Mouse (Mus musculus) v-Abl transformed pro-B cells (cell line): ENCODE measurements around the gene Rtn4rl2.

Experiments
- in situ Hi-C, 2 experiments: fragments of 400-800 bp; cut with MboI; formaldehyde crosslinking; loops; one replicate each; pipeline ENCODE4 v1.15.1; 2025; ENCODE audit not compliant: unreplicated experiment in 2 of 2

Rtn4rl2 gene

GRCm38 (mm10) chr2:84886821-84887281 is 341 bp upstream of the Rtn4rl2 start:
- in situ Hi-C loops, result no loop called here

GRCm38 (mm10) chr2:84885084-84886055 is 1.1 kb downstream of the Rtn4rl2 start:
- in situ Hi-C loops, result no loop called here

GRCm38 (mm10) chr2:84884611-84885010 is 1.9 kb downstream of the Rtn4rl2 start:
- in situ Hi-C loops, result no loop called here

- in situ Hi-C loops, result no loop called here
These were observed 2.6 kb downstream of the Rtn4rl2 start for GRCm38 (mm10) chr2:84883942-84884341.

- in situ Hi-C loops, result no loop called here
These were observed 3.0 kb downstream of the Rtn4rl2 start for GRCm38 (mm10) chr2:84883530-84883929.

GRCm38 (mm10) chr2:84883084-84883483 is 3.4 kb downstream of the Rtn4rl2 start:
- in situ Hi-C loops, result no loop called here

- in situ Hi-C loops, result no loop called here
These were observed 3.9 kb downstream of the Rtn4rl2 start for GRCm38 (mm10) chr2:84882606-84883005.

- in situ Hi-C loops, result no loop called here
These were observed 5.9 kb downstream of the Rtn4rl2 start for GRCm38 (mm10) chr2:84880590-84880989.

- in situ Hi-C loops, result no loop called here
These were observed 10.7 kb downstream of the Rtn4rl2 start for GRCm38 (mm10) chr2:84875842-84876241.

- in situ Hi-C loops, result loop anchor here in 1 of 2 experiments (25.0 kb wide), 1 partner anchor 690 kb away; no protein-coding TSS in a partner anchor
These were observed 14.3 kb downstream of the Rtn4rl2 start for GRCm38 (mm10) chr2:84872105-84872716.

- in situ Hi-C loops, result loop anchor here in 1 of 2 experiments (25.0 kb wide), 1 partner anchor 692 kb away; no protein-coding TSS in a partner anchor
These were observed 15.8 kb downstream of the Rtn4rl2 start for GRCm38 (mm10) chr2:84870623-84871160.

GRCm38 (mm10) chr2:84868977-84869376 is 17.5 kb downstream of the Rtn4rl2 start:
- in situ Hi-C loops, result loop anchor here in 1 of 2 experiments (5.0 to 25.0 kb wide), 3 partner anchors 37 to 693 kb away; no protein-coding TSS in a partner anchor

GRCm38 (mm10) chr2:84868521-84868943 is 18.0 kb downstream of the Rtn4rl2 start:
- in situ Hi-C loops, result loop anchor here in 1 of 2 experiments (5.0 to 25.0 kb wide), 3 partner anchors 36 to 694 kb away; no protein-coding TSS in a partner anchor

GRCm38 (mm10) chr2:84865616-84866571 is 20.6 kb downstream of the Rtn4rl2 start:
- in situ Hi-C loops, result loop anchor here in 1 of 2 experiments (5.0 to 25.0 kb wide), 3 partner anchors 34 to 696 kb away; no protein-coding TSS in a partner anchor

GRCm38 (mm10) chr2:84862231-84862630 is 24.3 kb downstream of the Rtn4rl2 start:
- in situ Hi-C loops, result loop anchor here in 1 of 2 experiments (10.0 to 25.0 kb wide), 2 partner anchors 383 to 700 kb away; no protein-coding TSS in a partner anchor

GRCm38 (mm10) chr2:84861430-84861829 is 25.1 kb downstream of the Rtn4rl2 start:
- in situ Hi-C loops, result loop anchor here in 1 of 2 experiments (10.0 to 25.0 kb wide), 2 partner anchors 383 to 701 kb away; no protein-coding TSS in a partner anchor

GRCm38 (mm10) chr2:84859991-84860780 is 26.3 kb downstream of the Rtn4rl2 start:
- in situ Hi-C loops, result loop anchor here (5.0 to 25.0 kb wide), 4 partner anchors 32 to 702 kb away; no protein-coding TSS in a partner anchor

- in situ Hi-C loops, result loop anchor here (5.0 to 25.0 kb wide), 3 partner anchors 34 to 704 kb away; no protein-coding TSS in a partner anchor
These were observed 28.0 kb downstream of the Rtn4rl2 start for GRCm38 (mm10) chr2:84858551-84858950.
